Comparison of ENCODE assay signal across 8 mouse cellular contexts in the genomic region with DNA sequence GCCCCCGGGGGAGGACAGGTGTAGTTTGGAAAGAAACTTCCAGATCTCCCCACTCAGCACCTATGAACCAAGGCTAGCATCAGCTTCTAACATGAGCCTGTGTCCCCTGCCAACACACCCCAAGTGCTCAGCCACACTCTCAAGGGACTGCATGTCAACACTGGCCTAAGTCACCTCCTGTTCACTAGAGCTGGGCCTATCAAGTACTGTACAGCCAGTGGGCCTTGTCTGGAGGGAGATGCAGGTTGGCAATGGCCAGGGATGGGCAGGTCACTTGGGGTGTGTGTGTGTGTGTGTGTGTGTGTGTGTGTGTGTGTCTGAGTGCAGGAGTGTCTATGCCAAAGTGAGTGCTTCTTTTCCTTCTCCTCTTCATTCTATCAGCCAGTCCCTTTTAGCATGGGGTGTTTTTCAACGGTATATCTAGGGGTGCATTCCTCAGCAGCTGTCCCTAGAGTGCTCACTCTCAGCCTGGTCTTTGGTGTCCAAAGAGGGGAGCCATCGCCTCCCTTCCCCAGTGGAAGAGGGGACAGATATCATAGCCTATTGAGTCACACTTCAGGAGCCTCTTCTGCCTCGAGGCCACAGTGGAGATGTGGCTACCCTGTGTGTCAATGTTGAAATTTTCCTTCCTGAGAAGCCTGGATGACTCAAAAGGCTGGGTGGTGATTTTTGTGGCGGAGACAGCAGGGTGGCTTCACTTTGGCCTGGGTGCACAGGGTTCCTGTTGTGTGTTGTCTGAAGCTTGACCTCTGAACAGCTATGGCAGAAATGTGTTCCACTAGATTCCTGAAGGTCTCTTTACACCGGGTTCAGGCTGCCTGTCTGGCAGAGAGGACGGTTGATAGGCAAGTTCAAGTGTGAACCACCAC. TPM values are rescaled to one million over a fixed set of nuclear protein-coding genes. Genes with fewer than 3 reads are reported as not detected.
A peak's percentile ranks its signal among the peaks of the same experiment; 100 is the strongest.
DNase-seq lines count a peak whose midpoint lies in the region; ATAC-seq lines count a peak whose summit lies in the region.

No protein-coding gene starts in this region.

- DNase-seq in heart, postnatal 25 days (ENCODE audit: low spot score): no peak
- no peak for DNase-seq in embryonic facial prominence, embryonic 11.5 days (ENCODE audit: low spot score)
- DNase-seq in midbrain, embryonic 14.5 days: no peak
- DNase-seq in cerebellum, postnatal 4 days (ENCODE audit: low spot score in 2 of 2): no peak
- DNase-seq in ovary, postnatal 14 days (ENCODE audit: low spot score): no peak
- DNase-seq in c-Kit-positive CD71-positive TER-119-positive erythroid progenitor cells, embryonic 14.5 days (ENCODE audit: low spot score): no peak

- no peak for ATAC-seq in heart, embryonic 11.5 days (replicated peaks; ENCODE audit: insufficient number of reproducible peaks, low FRiP score, low TSS enrichment)
- 0 out of 2 replicates have a peak, but pooled peaks have one; percentile 35 for ATAC-seq in embryonic facial prominence, embryonic 11.5 days (replicated peaks; ENCODE audit: insufficient number of reproducible peaks, low FRiP score, low TSS enrichment, low read depth)
- ATAC-seq in intestine, embryonic 15.5 days: 0 out of 2 replicates have a peak, but pooled peaks have one; percentile 16
- ATAC-seq in midbrain, embryonic 14.5 days (ENCODE audit: low FRiP score, low TSS enrichment): no peak

- H3K36me3 ChIP-seq in heart, embryonic 11.5 days (ENCODE audit: control insufficient read depth, insufficient read depth, low read length): no peaks in the 10 kb centered on the region
- H3K36me3 ChIP-seq in embryonic facial prominence, embryonic 11.5 days (replicated peaks; ENCODE audit: control insufficient read depth, insufficient read depth, low read depth, low read length): no peaks in the 10 kb centered on the region
- no peaks in the 10 kb centered on the region for H3K36me3 ChIP-seq in intestine, embryonic 15.5 days
- H3K36me3 ChIP-seq in midbrain, embryonic 14.5 days (ENCODE audit: control insufficient read depth, insufficient read depth, low read length): no peaks in the 10 kb centered on the region

- intact Hi-C loops in heart, postnatal 25 days (cut with DNase I): no loop called here

- peaks cover 6% of the 10 kb centered on the region; the same call in 1 of the 2 replicates for H3K4me1 ChIP-seq in heart, embryonic 11.5 days (ENCODE audit: control insufficient read depth, insufficient read depth, low read length)
- H3K4me1 ChIP-seq in embryonic facial prominence, embryonic 11.5 days (ENCODE audit: control insufficient read depth, insufficient read depth, low read length): no peaks in the 10 kb centered on the region; the same call in 1 of the 2 replicates
- H3K4me1 ChIP-seq in intestine, embryonic 15.5 days (replicated peaks): peaks cover 13% of the 10 kb centered on the region
- H3K4me1 ChIP-seq in midbrain, embryonic 14.5 days (ENCODE audit: control insufficient read depth, insufficient read depth, low read length): peaks cover 6% of the 10 kb centered on the region; the same call in 1 of the 2 replicates

- H3K4me3 ChIP-seq in heart, embryonic 11.5 days (ENCODE audit: low read depth, low read length): peak overlapping the region; percentile 67
- H3K4me3 ChIP-seq in embryonic facial prominence, embryonic 11.5 days (ENCODE audit: low read depth, low read length): no peak overlapping the region
- H3K4me3 ChIP-seq in intestine, embryonic 15.5 days (replicated peaks): peak overlapping the region; percentile 57
- H3K4me3 ChIP-seq in midbrain, embryonic 14.5 days (replicated peaks; ENCODE audit: low read depth, low read length): no peak overlapping the region

- peak overlapping the region; percentile 93 for H3K4me2 ChIP-seq in heart, embryonic 11.5 days
- H3K4me2 ChIP-seq in embryonic facial prominence, embryonic 11.5 days (ENCODE audit: low read depth, low read length): no peak overlapping the region
- H3K4me2 ChIP-seq in intestine, embryonic 15.5 days (replicated peaks): peak overlapping the region; percentile 76
- H3K4me2 ChIP-seq in midbrain, embryonic 14.5 days (ENCODE audit: low read length): peak overlapping the region; percentile 70

- WGBS in heart, embryonic 11.5 days (ENCODE audit: insufficient replicate concordance): 70% methylated on average over 7 of the region's 7 CpGs
- WGBS in embryonic facial prominence, embryonic 11.5 days: 78% methylated on average over 7 of the region's 7 CpGs
- WGBS in intestine, embryonic 15.5 days: 73% methylated on average over 7 of the region's 7 CpGs
- 75% methylated on average over 7 of the region's 7 CpGs for WGBS in midbrain, embryonic 14.5 days

- H3K9ac ChIP-seq in heart, embryonic 11.5 days (ENCODE audit: low read depth, low read length): peak overlapping the region; percentile 75
- no peak overlapping the region for H3K9ac ChIP-seq in embryonic facial prominence, embryonic 11.5 days (replicated peaks; ENCODE audit: low read length)
- peak overlapping the region; percentile 48; the same call in 1 of the 2 replicates for H3K9ac ChIP-seq in intestine, embryonic 15.5 days
- H3K9ac ChIP-seq in midbrain, embryonic 14.5 days (replicated peaks; ENCODE audit: low read length): no peak overlapping the region

- no peaks in the 10 kb centered on the region; the same call in 1 of the 2 replicates for H3K27me3 ChIP-seq in heart, embryonic 11.5 days (ENCODE audit: control insufficient read depth, insufficient read depth, low read length)
- H3K27me3 ChIP-seq in embryonic facial prominence, embryonic 11.5 days (ENCODE audit: control insufficient read depth, insufficient read depth, low read length): no peaks in the 10 kb centered on the region
- no peaks in the 10 kb centered on the region for H3K27me3 ChIP-seq in intestine, embryonic 15.5 days (replicated peaks)
- no peaks in the 10 kb centered on the region for H3K27me3 ChIP-seq in midbrain, embryonic 14.5 days (ENCODE audit: control insufficient read depth, insufficient read depth, low read length)

- no peak overlapping the region for H3K27ac ChIP-seq in heart, embryonic 11.5 days (ENCODE audit: low read depth, low read length)
- no peak overlapping the region for H3K27ac ChIP-seq in embryonic facial prominence, embryonic 11.5 days (replicated peaks; ENCODE audit: low read depth, low read length)
- no peak overlapping the region for H3K27ac ChIP-seq in intestine, embryonic 15.5 days
- no peak overlapping the region for H3K27ac ChIP-seq in midbrain, embryonic 14.5 days (replicated peaks; ENCODE audit: low read depth, low read length)

- no peaks in the 10 kb centered on the region for H3K9me3 ChIP-seq in heart, embryonic 11.5 days (replicated peaks; ENCODE audit: control insufficient read depth, low read length)
- H3K9me3 ChIP-seq in embryonic facial prominence, embryonic 11.5 days (replicated peaks; ENCODE audit: control insufficient read depth, low read length): no peaks in the 10 kb centered on the region
- H3K9me3 ChIP-seq in intestine, embryonic 15.5 days: no peaks in the 10 kb centered on the region
- H3K9me3 ChIP-seq in midbrain, embryonic 14.5 days (ENCODE audit: control insufficient read depth, low read length): no peaks in the 10 kb centered on the region

RNA-seq across cellular contexts. Expression of a gene that starts 1.2 kb away (rescaled TPM):
- polyA plus RNA-seq in heart, embryonic 11.5 days (2014; fragmentation: Nextera tagmentation; extraction: Ambion mirVana): 15.6 and 18.9 TPM in 2 replicates
- total RNA-seq in heart, postnatal 25 days (2021): 10 to 100 TPM; 31.3 to 31.6 TPM
- 8.2 and 8.6 TPM in 2 replicates for polyA plus RNA-seq in embryonic facial prominence, embryonic 11.5 days (2014; fragmentation: Nextera tagmentation; extraction: Ambion mirVana)
- 17.3 and 19.2 TPM in 2 replicates for polyA plus RNA-seq in intestine, embryonic 15.5 days (2015; fragmentation: Nextera tagmentation; extraction: Ambion mirVana)
- 5.8 and 7.0 TPM in 2 replicates for polyA plus RNA-seq in midbrain, embryonic 14.5 days (2014; fragmentation: Nextera tagmentation; extraction: Ambion mirVana)

RNA-seq across cellular contexts. Expression of a gene that starts 20.9 kb away (rescaled TPM):
- 24.5 and 25.1 TPM in 2 replicates for polyA plus RNA-seq in heart, embryonic 11.5 days (2014; fragmentation: Nextera tagmentation; extraction: Ambion mirVana)
- total RNA-seq in heart, postnatal 25 days (2021): 10 to 100 TPM; 22.5 to 22.9 TPM
- polyA plus RNA-seq in embryonic facial prominence, embryonic 11.5 days (2014; fragmentation: Nextera tagmentation; extraction: Ambion mirVana): 30.7 and 36.6 TPM in 2 replicates
- polyA plus RNA-seq in intestine, embryonic 15.5 days (2015; fragmentation: Nextera tagmentation; extraction: Ambion mirVana): 35.4 and 38.0 TPM in 2 replicates
- polyA plus RNA-seq in midbrain, embryonic 14.5 days (2014; fragmentation: Nextera tagmentation; extraction: Ambion mirVana): 25.1 and 27.0 TPM in 2 replicates

RNA-seq across cellular contexts. Expression of a gene that starts 36.1 kb away (rescaled TPM):
- 182 and 200 TPM in 2 replicates for polyA plus RNA-seq in heart, embryonic 11.5 days (2014; fragmentation: Nextera tagmentation; extraction: Ambion mirVana)
- 100 to 1,000 TPM; 142 to 152 TPM for total RNA-seq in heart, postnatal 25 days (2021)
- polyA plus RNA-seq in embryonic facial prominence, embryonic 11.5 days (2014; fragmentation: Nextera tagmentation; extraction: Ambion mirVana): 273 and 274 TPM in 2 replicates
- polyA plus RNA-seq in intestine, embryonic 15.5 days (2015; fragmentation: Nextera tagmentation; extraction: Ambion mirVana): 184 and 192 TPM in 2 replicates
- polyA plus RNA-seq in midbrain, embryonic 14.5 days (2014; fragmentation: Nextera tagmentation; extraction: Ambion mirVana): 189 and 227 TPM in 2 replicates

Comparison
In these comparisons a context has a peak if more than half of its experiments do, and no peak if none do; other contexts are left out.
1. ATAC-seq: peak in embryonic facial prominence, embryonic 11.5 days (single experiment) and intestine, embryonic 15.5 days (single experiment); none in heart, embryonic 11.5 days (single experiment) and midbrain, embryonic 14.5 days (single experiment).
2. H3K4me3 ChIP-seq: peak in heart, embryonic 11.5 days (single experiment) and intestine, embryonic 15.5 days (single experiment); none in embryonic facial prominence, embryonic 11.5 days (single experiment) and midbrain, embryonic 14.5 days (single experiment).
3. H3K9ac ChIP-seq: peak in heart, embryonic 11.5 days (single experiment) and intestine, embryonic 15.5 days (single experiment); none in embryonic facial prominence, embryonic 11.5 days (single experiment) and midbrain, embryonic 14.5 days (single experiment).